Mouse (Mus musculus) heart, embryonic 12.5 days (tissue): ENCODE data around the gene Mettl26. TPM values are rescaled to one million over a fixed set of nuclear protein-coding genes. Genes with fewer than 3 reads are reported as not detected.

Experiments
- ATAC-seq: fragments of 200-750 bp; cut with Nextera tagmentation; 2 replicates; pipeline ENCODE4 v1.8.0; 2017; ENCODE audit warnings: moderate TSS enrichment, moderate library complexity; ENCODE audit not compliant: insufficient number of reproducible peaks, low FRiP score
- H3K27ac ChIP-seq: fragments of 300-500 bp; sonication (generic); 2 replicates; pipeline ENCODE4 v1.5.1; 2016; ENCODE audit warnings: mild to moderate bottlenecking, moderate library complexity; ENCODE audit not compliant: poor library complexity, severe bottlenecking
- H3K27me3 ChIP-seq: fragments of 300-500 bp; sonication (generic); replicated peaks from 2 replicates; pipeline ENCODE4 v1.6.1; 2016; ENCODE audit warnings: mild to moderate bottlenecking, moderate library complexity
- H3K36me3 ChIP-seq: fragments of 300-500 bp; sonication (generic); 2 replicates; pipeline ENCODE4 v1.6.1; 2016; ENCODE audit warnings: mild to moderate bottlenecking, moderate library complexity
- H3K4me1 ChIP-seq: fragments of 300-500 bp; sonication (generic); replicated peaks from 2 replicates; pipeline ENCODE4 v1.6.1; 2016; ENCODE audit warnings: mild to moderate bottlenecking
- H3K4me2 ChIP-seq: fragments of 300-500 bp; sonication (generic); 2 replicates; pipeline ENCODE4 v1.6.1; 2016; ENCODE audit warnings: mild to moderate bottlenecking, moderate library complexity
- H3K4me3 ChIP-seq: fragments of 300-500 bp; sonication (generic); 2 replicates; pipeline ENCODE4 v1.5.1; 2016; ENCODE audit warnings: mild to moderate bottlenecking
- H3K9ac ChIP-seq: fragments of 300-500 bp; sonication (generic); 2 replicates; pipeline ENCODE4 v1.6.1; 2016; ENCODE audit warnings: mild to moderate bottlenecking, moderate library complexity
- H3K9me3 ChIP-seq: fragments of 300-500 bp; sonication (generic); replicated peaks from 2 replicates; pipeline ENCODE4 v1.6.1; 2016; ENCODE audit warnings: mild to moderate bottlenecking, moderate library complexity
- WGBS: fragments of 180-500 bp; shearing (Covaris S2); methylation state at CpG from one replicate; pipeline ENCODE4 v1.1.7; 2016; 5-methylcytosine and 5-hydroxymethylcytosine counted together
- polyA plus RNA-seq: library from polyadenylated mRNA; unstranded; fragments of >200 nt; fragmentation: Nextera tagmentation; extraction: Ambion mirVana; gene quantifications from 2 replicates; pipeline ENCODE4 v1.2.1, GENCODE M21; 2016

Gene Mettl26
- polyA plus RNA-seq, 1 experiment from 2014 or later = 36.1 TPM

- H3K4me2 ChIP-seq = no peak overlapping the region
- WGBS = 33% methylated on average over 2 of the region's 2 CpGs
- ATAC-seq = no peak
- H3K9me3 ChIP-seq = no peaks in the 10 kb centered on the region
- no peak overlapping the region for H3K4me3 ChIP-seq
- H3K9ac ChIP-seq = no peak overlapping the region
- H3K27ac ChIP-seq = no peak overlapping the region
- no peaks in the 10 kb centered on the region for H3K27me3 ChIP-seq
- H3K36me3 ChIP-seq = peaks cover 5% of the 10 kb centered on the region
- H3K4me1 ChIP-seq = peaks cover 17% of the 10 kb centered on the region
Observed at GRCm38 (mm10) chr17:25895415-25895814, 20.5 kb downstream of the Mettl26 start.

GRCm38 (mm10) chr17:25895891-25896290 is 21.0 kb downstream of the Mettl26 start:
- WGBS = 58% methylated on average over 12 of the region's 12 CpGs
- Histone ChIP-seq H3K4me2 (no peak overlapping the region), H3K9me3 (no peaks in the 10 kb centered on the region; the same call in 1 of the 2 replicates), H3K27me3 (no peaks in the 10 kb centered on the region), H3K36me3 (peaks cover 9% of the 10 kb centered on the region), H3K9ac (no peak overlapping the region), H3K4me1 (peaks cover 17% of the 10 kb centered on the region), H3K4me3 (no peak overlapping the region), H3K27ac (no peak overlapping the region)
- ATAC-seq = no peak

- 89% methylated on average over 1 of the region's 1 CpGs for WGBS
- Histone ChIP-seq H3K4me1 (peaks cover 14% of the 10 kb centered on the region), H3K27me3 (no peaks in the 10 kb centered on the region), H3K27ac (no peak overlapping the region), H3K36me3 (peaks cover 10% of the 10 kb centered on the region), H3K9me3 (no peaks in the 10 kb centered on the region; the same call in 1 of the 2 replicates), H3K4me3 (no peak overlapping the region), H3K4me2 (no peak overlapping the region), H3K9ac (no peak overlapping the region)
- no peak for ATAC-seq
Observed at GRCm38 (mm10) chr17:25900193-25900592, 25.3 kb downstream of the Mettl26 start.

- H3K4me3 ChIP-seq = no peak overlapping the region
- no peaks in the 10 kb centered on the region for H3K4me1 ChIP-seq
- peaks cover 21% of the 10 kb centered on the region for H3K36me3 ChIP-seq
- no peak for ATAC-seq
- no peak overlapping the region for H3K4me2 ChIP-seq
- no peak overlapping the region for H3K27ac ChIP-seq
- 86% methylated on average over 3 of the region's 3 CpGs for WGBS
- H3K9ac ChIP-seq = no peak overlapping the region
- no peaks in the 10 kb centered on the region for H3K27me3 ChIP-seq
- H3K9me3 ChIP-seq = no peaks in the 10 kb centered on the region; the same call in 1 of the 2 replicates
Observed at GRCm38 (mm10) chr17:25903061-25903460, 28.2 kb downstream of the Mettl26 start.

GRCm38 (mm10) chr17:25907640-25908039 is 32.8 kb downstream of the Mettl26 start:
- Histone ChIP-seq H3K9me3 (no peaks in the 10 kb centered on the region), H3K36me3 (peaks cover 27% of the 10 kb centered on the region), H3K9ac (no peak overlapping the region), H3K4me2 (no peak overlapping the region), H3K4me3 (no peak overlapping the region), H3K27ac (no peak overlapping the region), H3K4me1 (peaks cover 7% of the 10 kb centered on the region), H3K27me3 (no peaks in the 10 kb centered on the region)
- WGBS = 90% methylated on average over 2 of the region's 2 CpGs
- ATAC-seq = no peak

- Histone ChIP-seq H3K36me3 (peaks cover 25% of the 10 kb centered on the region), H3K4me3 (no peak overlapping the region), H3K9me3 (no peaks in the 10 kb centered on the region), H3K9ac (no peak overlapping the region), H3K4me1 (peaks cover 32% of the 10 kb centered on the region), H3K27ac (no peak overlapping the region), H3K4me2 (no peak overlapping the region), H3K27me3 (no peaks in the 10 kb centered on the region)
- 80% methylated on average over 4 of the region's 4 CpGs for WGBS
- no peak for ATAC-seq
Observed at GRCm38 (mm10) chr17:25911816-25912215, 36.9 kb downstream of the Mettl26 start.

- Histone ChIP-seq H3K4me3 (no peak overlapping the region), H3K27ac (peak overlapping the region; percentile 46; the same call in 1 of the 2 replicates), H3K36me3 (peaks cover 30% of the 10 kb centered on the region), H3K27me3 (no peaks in the 10 kb centered on the region), H3K9ac (0 out of 2 replicates have a peak overlapping the region, but pooled peaks have one; percentile 39), H3K9me3 (no peaks in the 10 kb centered on the region), H3K4me1 (peaks cover 44% of the 10 kb centered on the region), H3K4me2 (peak overlapping the region; percentile 11)
- WGBS = 68% methylated on average over 14 of the region's 14 CpGs
- ATAC-seq = no peak
Observed at GRCm38 (mm10) chr17:25913186-25913876, 38.5 kb downstream of the Mettl26 start.

GRCm38 (mm10) chr17:25913877-25914275 is 39.0 kb downstream of the Mettl26 start:
- 5% methylated on average over 1 of the region's 1 CpGs for WGBS
- Histone ChIP-seq H3K4me3 (no peak overlapping the region), H3K9ac (peak overlapping the region; percentile 39; the same call in 1 of the 2 replicates), H3K27me3 (no peaks in the 10 kb centered on the region), H3K4me1 (peaks cover 49% of the 10 kb centered on the region), H3K9me3 (no peaks in the 10 kb centered on the region), H3K4me2 (peak overlapping the region; percentile 11), H3K36me3 (peaks cover 30% of the 10 kb centered on the region), H3K27ac (peak overlapping the region; percentile 46; the same call in 1 of the 2 replicates)
- ATAC-seq = no peak

- peaks cover 50% of the 10 kb centered on the region for H3K4me1 ChIP-seq
- no peak overlapping the region for H3K4me2 ChIP-seq
- ATAC-seq = no peak
- H3K36me3 ChIP-seq = peaks cover 29% of the 10 kb centered on the region
- H3K27ac ChIP-seq = peak overlapping the region; percentile 36
- H3K4me3 ChIP-seq = no peak overlapping the region
- no peaks in the 10 kb centered on the region for H3K27me3 ChIP-seq
- H3K9me3 ChIP-seq = no peaks in the 10 kb centered on the region
- 56% methylated on average over 4 of the region's 4 CpGs for WGBS
- H3K9ac ChIP-seq = peak overlapping the region; percentile 34
Observed at GRCm38 (mm10) chr17:25914295-25914694, 39.4 kb downstream of the Mettl26 start.

GRCm38 (mm10) chr17:25916931-25917647 is 42.2 kb downstream of the Mettl26 start:
- ATAC-seq = no peak
- H3K4me3 ChIP-seq = no peak overlapping the region
- H3K36me3 ChIP-seq = peaks cover 16% of the 10 kb centered on the region
- no peak overlapping the region for H3K9ac ChIP-seq
- no peak overlapping the region for H3K27ac ChIP-seq
- no peaks in the 10 kb centered on the region for H3K27me3 ChIP-seq
- H3K4me1 ChIP-seq = peaks cover 51% of the 10 kb centered on the region
- 77% methylated on average over 8 of the region's 8 CpGs for WGBS
- H3K9me3 ChIP-seq = no peaks in the 10 kb centered on the region
- H3K4me2 ChIP-seq = no peak overlapping the region

- Histone ChIP-seq H3K27me3 (no peaks in the 10 kb centered on the region), H3K27ac (no peak overlapping the region), H3K4me3 (peak overlapping the region; percentile 83), H3K4me2 (peak overlapping the region; percentile 94), H3K36me3 (peaks cover 15% of the 10 kb centered on the region), H3K4me1 (peaks cover 47% of the 10 kb centered on the region), H3K9me3 (no peaks in the 10 kb centered on the region), H3K9ac (peak overlapping the region; percentile 95)
- 71% methylated on average over 9 of the region's 9 CpGs for WGBS
- ATAC-seq = no peak
Observed at GRCm38 (mm10) chr17:25918037-25918750, 43.3 kb downstream of the Mettl26 start.
